Mouse (Mus musculus) E14TG2a.4 (cell line): ENCODE data around the gene Dis3.

Experiments
- CTCF ChIP-seq: conservative IDR thresholded peaks from 2 replicates; pipeline ENCODE4 v1.5.1; 2014; ENCODE audit warnings: low read length
- NANOG ChIP-seq: IDR thresholded peaks from 2 replicates; pipeline ENCODE4 v1.6.1; 2014; ENCODE audit warnings: borderline replicate concordance, low read length, mixed read lengths

DNA sequence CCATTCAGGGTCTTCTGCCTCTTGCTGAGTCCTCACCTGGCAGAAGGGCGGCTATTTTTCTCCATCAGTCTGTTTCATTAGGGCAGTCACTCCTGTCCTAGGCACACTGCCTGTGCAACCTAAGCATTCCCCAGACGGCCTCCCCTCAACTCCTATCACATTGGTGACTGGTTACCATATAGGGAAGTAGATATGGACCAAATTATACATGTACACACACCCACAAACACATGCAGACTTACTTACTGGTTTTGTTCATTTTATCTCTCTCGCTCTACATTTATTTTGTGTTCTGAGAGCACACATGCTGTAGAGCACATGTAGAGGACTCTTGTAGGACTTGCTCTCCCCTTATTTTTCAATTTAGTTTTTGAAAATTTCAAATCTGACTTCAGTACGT, 3.5 kb upstream of the Dis3 start:
- TF ChIP-seq CTCF: no peak
- TF ChIP-seq NANOG: no peak
